Mouse (Mus musculus) forebrain, embryonic 12.5 days (tissue): ENCODE results near the gene Tnfrsf13c. TPM values are rescaled to one million over a fixed set of nuclear protein-coding genes. Genes with fewer than 3 reads are reported as not detected.

ENCODE experiments used
- ATAC-seq: fragments of 200-750 bp; cut with Nextera tagmentation; 2 replicates; pipeline ENCODE4 v1.8.0; 2017; ENCODE audit warnings: moderate TSS enrichment; ENCODE audit not compliant: low FRiP score
- H3K27ac ChIP-seq: fragments of 300-500 bp; sonication (generic); 2 replicates; pipeline ENCODE4 v1.5.1; 2016; ENCODE audit warnings: mild to moderate bottlenecking
- H3K27me3 ChIP-seq: fragments of 300-500 bp; sonication (generic); 2 replicates; pipeline ENCODE4 v1.6.1; 2016; ENCODE audit warnings: mild to moderate bottlenecking
- H3K36me3 ChIP-seq: fragments of 300-500 bp; sonication (generic); replicated peaks from 2 replicates; pipeline ENCODE4 v1.6.1; 2016; ENCODE audit warnings: mild to moderate bottlenecking
- H3K4me1 ChIP-seq: fragments of 300-500 bp; sonication (generic); 2 replicates; pipeline ENCODE4 v1.6.1; 2016
- H3K4me2 ChIP-seq: fragments of 300-500 bp; sonication (generic); 2 replicates; pipeline ENCODE4 v1.6.1; 2016; ENCODE audit warnings: mild to moderate bottlenecking, moderate library complexity
- H3K4me3 ChIP-seq: fragments of 300-500 bp; sonication (generic); replicated peaks from 2 replicates; pipeline ENCODE4 v1.5.1; 2016; ENCODE audit warnings: mild to moderate bottlenecking
- H3K9ac ChIP-seq: fragments of 300-500 bp; sonication (generic); 2 replicates; pipeline ENCODE4 v1.6.1; 2016; ENCODE audit warnings: mild to moderate bottlenecking
- H3K9me3 ChIP-seq: fragments of 300-500 bp; sonication (generic); 2 replicates; pipeline ENCODE4 v1.6.1; 2016
- WGBS: fragments of 180-500 bp; shearing (Covaris S2); methylation state at CpG from one replicate; pipeline ENCODE4 v1.1.7; 2016; 5-methylcytosine and 5-hydroxymethylcytosine counted together
- polyA plus RNA-seq: library from polyadenylated mRNA; unstranded; fragments of >200 nt; fragmentation: Nextera tagmentation; extraction: Ambion mirVana; gene quantifications from 2 replicates; pipeline ENCODE4 v1.2.1, GENCODE M21; 2016

Gene Tnfrsf13c
- polyA plus RNA-seq, 1 experiment from 2014 or later = 0.29 TPM

- H3K9ac ChIP-seq = peak overlapping the region; percentile 31
Measured at GRCm38 (mm10) chr15:82211911-82212751, 12.0 kb downstream of the Tnfrsf13c start.

DNA sequence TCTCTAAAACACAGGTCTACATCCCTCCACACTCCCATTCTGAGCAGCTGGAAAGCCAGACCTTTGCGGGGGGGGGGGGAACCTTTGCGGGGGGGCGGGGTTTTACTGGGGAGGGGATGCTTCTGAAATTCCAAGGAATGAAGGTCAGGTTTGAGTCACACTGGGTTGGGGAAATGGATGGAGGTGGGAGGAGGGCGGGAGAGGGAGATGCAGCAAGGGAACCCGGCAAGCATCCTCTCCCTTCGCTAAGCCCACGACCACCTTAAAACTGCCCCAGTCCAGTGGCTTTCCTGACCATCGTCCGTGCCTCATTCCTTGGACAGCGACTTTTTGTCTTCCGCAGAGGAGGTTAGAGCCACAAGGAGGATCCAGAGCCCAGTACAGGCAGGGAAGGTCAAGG, 12.9 kb downstream of the Tnfrsf13c start:
- peak overlapping the region; percentile 69 for H3K4me2 ChIP-seq
- H3K27me3 ChIP-seq = peaks cover 98% of the 10 kb centered on the region
- ATAC-seq = no peak
- H3K4me1 ChIP-seq = peaks cover 40% of the 10 kb centered on the region
- 0 out of 2 replicates have a peak overlapping the region, but pooled peaks have one; percentile 31 for H3K9ac ChIP-seq
- no peaks in the 10 kb centered on the region for H3K9me3 ChIP-seq
- no peak overlapping the region for H3K27ac ChIP-seq
- WGBS = 3% methylated on average over 11 of the region's 11 CpGs
- H3K4me3 ChIP-seq = peak overlapping the region; percentile 47
- H3K36me3 ChIP-seq = peaks cover 5% of the 10 kb centered on the region

More at GRCm38 (mm10) chr15:82211911-82212751, 12.0 kb downstream of the Tnfrsf13c start:
- H3K4me1 ChIP-seq = peaks cover 40% of the 10 kb centered on the region
- peak; percentile 30 for ATAC-seq
- WGBS = under 1% methylated on average over 89 of the region's 112 CpGs
- no peaks in the 10 kb centered on the region for H3K36me3 ChIP-seq
- no peaks in the 10 kb centered on the region for H3K9me3 ChIP-seq
- peak overlapping the region; percentile 47 for H3K4me3 ChIP-seq
- peaks cover 98% of the 10 kb centered on the region for H3K27me3 ChIP-seq
- peak overlapping the region; percentile 69 for H3K4me2 ChIP-seq
- no peak overlapping the region for H3K27ac ChIP-seq

- no peak overlapping the region for H3K9ac ChIP-seq
- H3K9me3 ChIP-seq = no peaks in the 10 kb centered on the region
- ATAC-seq = no peak
- no peak overlapping the region for H3K4me3 ChIP-seq
- H3K27ac ChIP-seq = no peak overlapping the region
- no peak overlapping the region for H3K4me2 ChIP-seq
- WGBS = 61% methylated on average over 1 of the region's 1 CpGs
- H3K36me3 ChIP-seq = peaks cover 10% of the 10 kb centered on the region
- peaks cover 98% of the 10 kb centered on the region for H3K27me3 ChIP-seq
- H3K4me1 ChIP-seq = peaks cover 39% of the 10 kb centered on the region
Measured at GRCm38 (mm10) chr15:82210801-82211200, 13.4 kb downstream of the Tnfrsf13c start.

DNA sequence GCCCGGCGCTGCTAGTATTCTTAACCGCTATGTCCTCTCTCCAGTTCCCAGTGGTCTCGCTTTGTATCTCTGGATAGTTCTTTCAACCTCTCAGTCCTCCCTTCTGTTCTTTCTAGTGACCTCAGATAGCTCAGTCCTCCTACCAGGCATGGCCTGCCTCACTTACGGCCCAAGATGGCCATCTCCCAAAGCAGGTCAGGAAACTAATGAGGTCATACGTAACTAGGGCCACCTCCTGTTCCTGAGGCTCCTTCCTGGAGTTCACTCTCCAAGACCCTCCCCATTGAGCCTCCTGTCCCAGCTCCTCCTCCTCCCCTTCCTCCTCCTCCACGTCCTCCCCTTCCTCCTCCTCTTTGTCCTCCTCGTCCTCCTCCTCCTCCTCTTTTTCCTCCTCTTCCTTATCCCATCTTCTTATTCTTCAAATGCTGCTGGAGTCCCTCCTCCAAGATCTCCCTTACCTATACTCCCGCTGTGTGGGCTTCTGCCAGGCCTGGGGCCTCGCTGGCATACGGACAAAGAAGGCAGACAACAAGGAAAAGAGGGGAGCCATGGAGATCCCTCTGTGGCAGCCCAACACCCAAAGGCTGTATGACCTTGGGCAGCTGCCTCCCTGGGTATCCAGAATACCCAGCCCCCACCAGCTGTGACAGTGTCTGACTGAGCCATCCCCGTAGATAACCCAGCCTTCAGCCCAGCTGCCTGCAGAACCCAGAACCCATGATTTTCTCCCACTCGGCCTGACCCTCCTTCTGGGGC, 14.7 kb downstream of the Tnfrsf13c start:
- Histone ChIP-seq H3K4me1 (peaks cover 39% of the 10 kb centered on the region), H3K27ac (no peak overlapping the region), H3K4me2 (no peak overlapping the region), H3K36me3 (peaks cover 23% of the 10 kb centered on the region), H3K9ac (no peak overlapping the region), H3K4me3 (no peak overlapping the region), H3K27me3 (peaks cover 96% of the 10 kb centered on the region), H3K9me3 (no peaks in the 10 kb centered on the region)
- ATAC-seq = no peak
- WGBS = 78% methylated on average over 13 of the region's 13 CpGs

GRCm38 (mm10) chr15:82208307-82208706, 15.9 kb downstream of the Tnfrsf13c start:
- Histone ChIP-seq H3K4me2 (no peak overlapping the region), H3K9me3 (no peaks in the 10 kb centered on the region), H3K27me3 (peaks cover 85% of the 10 kb centered on the region), H3K36me3 (peaks cover 34% of the 10 kb centered on the region), H3K9ac (no peak overlapping the region), H3K27ac (no peak overlapping the region), H3K4me3 (no peak overlapping the region), H3K4me1 (peaks cover 50% of the 10 kb centered on the region)
- no peak for ATAC-seq
- 87% methylated on average over 8 of the region's 8 CpGs for WGBS

GRCm38 (mm10) chr15:82207504-82208219, 16.5 kb downstream of the Tnfrsf13c start:
- Histone ChIP-seq H3K4me3 (no peak overlapping the region), H3K27ac (no peak overlapping the region), H3K4me1 (peaks cover 48% of the 10 kb centered on the region), H3K9ac (no peak overlapping the region), H3K4me2 (no peak overlapping the region; the same call in 1 of the 2 replicates), H3K36me3 (peaks cover 40% of the 10 kb centered on the region), H3K27me3 (peaks cover 78% of the 10 kb centered on the region), H3K9me3 (no peaks in the 10 kb centered on the region)
- WGBS = 13% methylated on average over 30 of the region's 30 CpGs
- no peak for ATAC-seq

DNA sequence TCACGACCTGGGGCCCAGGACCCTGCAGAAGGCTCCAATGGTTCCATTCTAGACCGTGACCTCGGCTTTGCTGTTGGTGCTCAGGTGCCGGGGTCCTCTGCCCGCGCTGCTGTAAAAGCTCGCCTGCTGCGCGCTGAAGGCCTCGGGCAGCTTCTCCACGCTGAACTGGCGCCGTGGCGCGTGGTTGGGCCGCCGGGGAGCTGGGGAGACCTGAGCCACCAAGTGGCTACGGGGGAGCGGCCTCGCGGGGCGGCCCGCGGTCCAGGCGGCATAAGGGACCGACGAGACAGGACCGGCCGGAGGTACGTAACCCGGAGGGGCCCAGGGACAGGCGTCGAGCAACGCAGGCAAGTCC, 17.1 kb downstream of the Tnfrsf13c start:
- Histone ChIP-seq H3K4me2 (peak overlapping the region; percentile 9; the same call in 1 of the 2 replicates), H3K4me1 (peaks cover 43% of the 10 kb centered on the region), H3K9ac (no peak overlapping the region), H3K27me3 (peaks cover 73% of the 10 kb centered on the region), H3K36me3 (peaks cover 46% of the 10 kb centered on the region), H3K4me3 (no peak overlapping the region), H3K27ac (no peak overlapping the region), H3K9me3 (no peaks in the 10 kb centered on the region)
- 16% methylated on average over 34 of the region's 34 CpGs for WGBS
- ATAC-seq = no peak

GRCm38 (mm10) chr15:82206365-82207104, 17.6 kb downstream of the Tnfrsf13c start:
- H3K4me2 ChIP-seq = 0 out of 2 replicates have a peak overlapping the region, but pooled peaks have one; percentile 9
- H3K4me3 ChIP-seq = no peak overlapping the region
- no peaks in the 10 kb centered on the region for H3K9me3 ChIP-seq
- 0 out of 2 replicates have a peak, but pooled peaks have one; percentile 21 for ATAC-seq
- no peak overlapping the region for H3K27ac ChIP-seq
- no peak overlapping the region for H3K9ac ChIP-seq
- peaks cover 67% of the 10 kb centered on the region for H3K27me3 ChIP-seq
- peaks cover 52% of the 10 kb centered on the region for H3K36me3 ChIP-seq
- H3K4me1 ChIP-seq = peaks cover 37% of the 10 kb centered on the region
- 58% methylated on average over 9 of the region's 9 CpGs for WGBS

- Histone ChIP-seq H3K9ac (peak overlapping the region; percentile 4; the same call in 1 of the 2 replicates), H3K9me3 (no peaks in the 10 kb centered on the region), H3K36me3 (peaks cover 66% of the 10 kb centered on the region), H3K4me3 (no peak overlapping the region), H3K27ac (no peak overlapping the region), H3K4me1 (peaks cover 35% of the 10 kb centered on the region), H3K4me2 (no peak overlapping the region), H3K27me3 (peaks cover 50% of the 10 kb centered on the region)
- no peak for ATAC-seq
- 66% methylated on average over 10 of the region's 10 CpGs for WGBS
Measured at GRCm38 (mm10) chr15:82204680-82205371, 19.3 kb downstream of the Tnfrsf13c start.

DNA sequence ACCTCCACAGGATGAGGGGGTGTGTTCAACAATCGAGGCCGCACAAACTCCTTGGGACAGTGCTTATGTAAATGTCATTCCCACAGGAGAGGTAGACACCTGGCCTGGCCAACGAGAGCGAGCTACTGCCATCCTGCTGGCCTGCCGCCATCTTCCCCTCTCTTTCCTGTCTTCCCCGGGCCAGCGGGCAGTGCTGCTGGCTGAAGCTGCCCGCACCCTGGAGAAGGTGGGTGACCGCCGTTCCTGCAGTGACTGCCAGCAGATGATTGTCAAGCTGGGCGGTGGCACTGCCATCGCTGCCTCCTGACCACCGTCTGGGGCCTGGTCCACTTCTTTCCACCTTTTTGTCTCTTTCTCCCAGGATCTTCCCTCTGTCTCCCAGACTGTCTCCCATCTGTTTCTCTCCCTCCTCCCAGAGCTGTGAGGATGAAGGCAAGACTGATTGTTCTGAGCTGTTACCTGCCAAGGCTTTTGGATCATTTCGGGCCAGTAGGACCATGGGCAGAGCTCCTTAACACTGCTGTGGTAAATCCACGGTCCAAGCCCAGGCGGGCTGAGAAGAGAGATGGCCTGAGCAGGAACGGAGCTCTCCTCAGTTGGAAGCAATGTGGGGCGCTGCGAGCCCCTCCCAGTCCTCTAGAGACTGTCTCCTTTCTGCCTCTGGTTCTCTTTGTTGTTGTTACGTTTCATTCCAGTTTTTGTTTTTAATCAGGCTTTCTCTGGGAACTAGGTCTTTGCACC, 20.4 kb downstream of the Tnfrsf13c start:
- H3K36me3 ChIP-seq = peaks cover 77% of the 10 kb centered on the region
- peak overlapping the region; percentile 4; the same call in 1 of the 2 replicates for H3K9ac ChIP-seq
- H3K4me2 ChIP-seq = no peak overlapping the region
- peaks cover 35% of the 10 kb centered on the region for H3K4me1 ChIP-seq
- WGBS = 70% methylated on average over 20 of the region's 20 CpGs
- ATAC-seq = no peak
- peaks cover 40% of the 10 kb centered on the region for H3K27me3 ChIP-seq
- peak overlapping the region; percentile 36; the same call in 1 of the 2 replicates for H3K27ac ChIP-seq
- H3K4me3 ChIP-seq = no peak overlapping the region
- no peaks in the 10 kb centered on the region for H3K9me3 ChIP-seq
